Mouse (Mus musculus) embryonic facial prominence, embryonic 13.5 days (tissue): ENCODE results near the gene Camta1. TPM values are rescaled to one million over a fixed set of nuclear protein-coding genes. Genes with fewer than 3 reads are reported as not detected.

ENCODE experiments used
- ATAC-seq: fragments of 200-750 bp; cut with Nextera tagmentation; 2 replicates; pipeline ENCODE4 v1.8.0; 2017; ENCODE audit warnings: low read depth; ENCODE audit not compliant: insufficient number of reproducible peaks, insufficient read depth, low FRiP score, low TSS enrichment
- H3K27ac ChIP-seq: fragments of 300-500 bp; sonication (generic); 2 replicates; pipeline ENCODE4 v1.5.1; 2015; ENCODE audit warnings: moderate library complexity, mild to moderate bottlenecking, inconsistent platforms
- H3K27me3 ChIP-seq: fragments of 300-500 bp; sonication (generic); 2 replicates; pipeline ENCODE4 v1.6.1; 2015; ENCODE audit warnings: mild to moderate bottlenecking, inconsistent platforms
- H3K36me3 ChIP-seq: fragments of 300-500 bp; sonication (generic); 2 replicates; pipeline ENCODE4 v1.6.1; 2015; ENCODE audit warnings: mild to moderate bottlenecking, inconsistent platforms
- H3K4me1 ChIP-seq: fragments of 300-500 bp; sonication (generic); 2 replicates; pipeline ENCODE4 v1.6.1; 2015; ENCODE audit warnings: inconsistent platforms
- H3K4me2 ChIP-seq: fragments of 300-500 bp; sonication (generic); 2 replicates; pipeline ENCODE4 v1.6.1; 2015; ENCODE audit warnings: moderate library complexity, mild to moderate bottlenecking, inconsistent platforms
- H3K4me3 ChIP-seq: fragments of 300-500 bp; sonication (generic); 2 replicates; pipeline ENCODE4 v1.5.1; 2015; ENCODE audit warnings: mild to moderate bottlenecking, inconsistent platforms
- H3K9ac ChIP-seq: fragments of 300-500 bp; sonication (generic); 2 replicates; pipeline ENCODE4 v1.6.1; 2015; ENCODE audit warnings: mild to moderate bottlenecking, inconsistent platforms
- H3K9me3 ChIP-seq: fragments of 300-500 bp; sonication (generic); 2 replicates; pipeline ENCODE4 v1.6.1; 2016; ENCODE audit warnings: inconsistent platforms
- WGBS: fragments of 180-500 bp; shearing (Covaris S2); methylation state at CpG from one replicate; pipeline ENCODE4 v1.1.7; 2015; ENCODE audit warnings: mixed read lengths; 5-methylcytosine and 5-hydroxymethylcytosine counted together
- polyA plus RNA-seq: library from polyadenylated mRNA; unstranded; fragments of >200 nt; fragmentation: Nextera tagmentation; extraction: Ambion mirVana; gene quantifications from 2 replicates; pipeline ENCODE4 v1.2.1, GENCODE M21; 2015

The Camta1 gene
- polyA plus RNA-seq, 1 experiment from 2014 or later: 106 TPM

GRCm38 (mm10) chr4:151630231-151630630 is 231.4 kb downstream of the Camta1 start:
- no peaks in the 10 kb centered on the region for H3K36me3 ChIP-seq
- no peaks in the 10 kb centered on the region for H3K27me3 ChIP-seq
- no peak overlapping the region for H3K9ac ChIP-seq
- no peak for ATAC-seq
- H3K27ac ChIP-seq: no peak overlapping the region
- 40% methylated on average over 3 of the region's 3 CpGs for WGBS
- H3K9me3 ChIP-seq: no peaks in the 10 kb centered on the region
- no peak overlapping the region for H3K4me3 ChIP-seq
- peaks cover 7% of the 10 kb centered on the region; the same call in 1 of the 2 replicates for H3K4me1 ChIP-seq
- H3K4me2 ChIP-seq: no peak overlapping the region

- no peak for ATAC-seq
- H3K27me3 ChIP-seq: no peaks in the 10 kb centered on the region
- peaks cover 5% of the 10 kb centered on the region; the same call in 1 of the 2 replicates for H3K9me3 ChIP-seq
- H3K4me2 ChIP-seq: no peak overlapping the region
- H3K4me3 ChIP-seq: no peak overlapping the region
- peaks cover 16% of the 10 kb centered on the region for H3K4me1 ChIP-seq
- H3K9ac ChIP-seq: no peak overlapping the region
- no peaks in the 10 kb centered on the region for H3K36me3 ChIP-seq
- 69% methylated on average over 14 of the region's 14 CpGs for WGBS
- H3K27ac ChIP-seq: no peak overlapping the region
Observed at GRCm38 (mm10) chr4:151619541-151620016, 242.1 kb downstream of the Camta1 start.

- peaks cover 16% of the 10 kb centered on the region for H3K4me1 ChIP-seq
- H3K36me3 ChIP-seq: no peaks in the 10 kb centered on the region
- H3K9ac ChIP-seq: no peak overlapping the region
- peaks cover 5% of the 10 kb centered on the region; the same call in 1 of the 2 replicates for H3K9me3 ChIP-seq
- 36% methylated on average over 21 of the region's 21 CpGs for WGBS
- H3K4me3 ChIP-seq: no peak overlapping the region
- no peak overlapping the region for H3K4me2 ChIP-seq
- no peak overlapping the region for H3K27ac ChIP-seq
- no peaks in the 10 kb centered on the region for H3K27me3 ChIP-seq
- 0 out of 2 replicates have a peak, but pooled peaks have one; percentile 52 for ATAC-seq
Observed at GRCm38 (mm10) chr4:151618420-151619310, 243.0 kb downstream of the Camta1 start.

- Histone ChIP-seq H3K9me3 (no peaks in the 10 kb centered on the region; the same call in 1 of the 2 replicates), H3K4me2 (no peak overlapping the region), H3K4me1 (no peaks in the 10 kb centered on the region), H3K36me3 (no peaks in the 10 kb centered on the region), H3K9ac (no peak overlapping the region), H3K27ac (no peak overlapping the region), H3K4me3 (no peak overlapping the region), H3K27me3 (no peaks in the 10 kb centered on the region)
- 62% methylated on average over 6 of the region's 6 CpGs for WGBS
- ATAC-seq: no peak
Observed at GRCm38 (mm10) chr4:151611621-151612020, 250.1 kb downstream of the Camta1 start.

GRCm38 (mm10) chr4:151610266-151610665 is 251.4 kb downstream of the Camta1 start:
- WGBS: 12% methylated on average over 8 of the region's 8 CpGs
- Histone ChIP-seq H3K27ac (no peak overlapping the region), H3K36me3 (no peaks in the 10 kb centered on the region), H3K4me1 (no peaks in the 10 kb centered on the region), H3K4me2 (no peak overlapping the region), H3K27me3 (no peaks in the 10 kb centered on the region), H3K9ac (no peak overlapping the region), H3K9me3 (no peaks in the 10 kb centered on the region; the same call in 1 of the 2 replicates), H3K4me3 (no peak overlapping the region)
- no peak for ATAC-seq

GRCm38 (mm10) chr4:151604907-151605306 is 256.8 kb downstream of the Camta1 start:
- no peak for ATAC-seq
- H3K36me3 ChIP-seq: no peaks in the 10 kb centered on the region
- H3K27ac ChIP-seq: no peak overlapping the region
- no peaks in the 10 kb centered on the region for H3K27me3 ChIP-seq
- H3K4me1 ChIP-seq: no peaks in the 10 kb centered on the region
- no peak overlapping the region for H3K9ac ChIP-seq
- H3K4me3 ChIP-seq: no peak overlapping the region
- no peak overlapping the region for H3K4me2 ChIP-seq
- no peaks in the 10 kb centered on the region for H3K9me3 ChIP-seq
- WGBS: 34% methylated on average over 6 of the region's 6 CpGs

GRCm38 (mm10) chr4:151604481-151604880 is 257.2 kb downstream of the Camta1 start:
- Histone ChIP-seq H3K36me3 (no peaks in the 10 kb centered on the region), H3K4me3 (no peak overlapping the region), H3K4me1 (no peaks in the 10 kb centered on the region), H3K27me3 (no peaks in the 10 kb centered on the region), H3K9me3 (no peaks in the 10 kb centered on the region), H3K9ac (no peak overlapping the region), H3K4me2 (no peak overlapping the region), H3K27ac (no peak overlapping the region)
- peak; percentile 76 for ATAC-seq
- WGBS: 6% methylated on average over 16 of the region's 16 CpGs

GRCm38 (mm10) chr4:151603586-151603985 is 258.1 kb downstream of the Camta1 start:
- H3K9ac ChIP-seq: no peak overlapping the region

GRCm38 (mm10) chr4:151595116-151595515 is 266.6 kb downstream of the Camta1 start:
- WGBS: 55% methylated on average over 8 of the region's 8 CpGs
- H3K4me3 ChIP-seq: no peak overlapping the region
- H3K36me3 ChIP-seq: no peaks in the 10 kb centered on the region
- H3K27ac ChIP-seq: no peak overlapping the region
- H3K9me3 ChIP-seq: no peaks in the 10 kb centered on the region
- no peak overlapping the region for H3K4me2 ChIP-seq
- no peak for ATAC-seq
- no peaks in the 10 kb centered on the region for H3K27me3 ChIP-seq
- no peaks in the 10 kb centered on the region for H3K4me1 ChIP-seq
- no peak overlapping the region for H3K9ac ChIP-seq

More at GRCm38 (mm10) chr4:151603586-151603985, 258.1 kb downstream of the Camta1 start:
- Histone ChIP-seq H3K4me1 (no peaks in the 10 kb centered on the region), H3K4me2 (no peak overlapping the region), H3K4me3 (no peak overlapping the region), H3K27ac (no peak overlapping the region), H3K9me3 (no peaks in the 10 kb centered on the region), H3K27me3 (no peaks in the 10 kb centered on the region), H3K36me3 (no peaks in the 10 kb centered on the region)
- 84% methylated on average over 9 of the region's 9 CpGs for WGBS
- no peak for ATAC-seq

GRCm38 (mm10) chr4:151593042-151593441 is 268.6 kb downstream of the Camta1 start:
- Histone ChIP-seq H3K36me3 (no peaks in the 10 kb centered on the region), H3K27me3 (no peaks in the 10 kb centered on the region), H3K27ac (no peak overlapping the region), H3K9me3 (no peaks in the 10 kb centered on the region), H3K4me1 (no peaks in the 10 kb centered on the region), H3K9ac (no peak overlapping the region), H3K4me3 (no peak overlapping the region), H3K4me2 (no peak overlapping the region)
- ATAC-seq: no peak
- WGBS: 68% methylated on average over 7 of the region's 7 CpGs

GRCm38 (mm10) chr4:151586074-151586473 is 275.6 kb downstream of the Camta1 start:
- H3K4me2 ChIP-seq: no peak overlapping the region
- WGBS: 56% methylated on average over 9 of the region's 9 CpGs
- no peak for ATAC-seq
- H3K9me3 ChIP-seq: no peaks in the 10 kb centered on the region
- no peaks in the 10 kb centered on the region for H3K27me3 ChIP-seq
- no peak overlapping the region for H3K27ac ChIP-seq
- no peak overlapping the region for H3K9ac ChIP-seq
- no peaks in the 10 kb centered on the region for H3K4me1 ChIP-seq
- H3K4me3 ChIP-seq: no peak overlapping the region
- H3K36me3 ChIP-seq: no peaks in the 10 kb centered on the region

- Histone ChIP-seq H3K4me3 (no peak overlapping the region), H3K9me3 (no peaks in the 10 kb centered on the region), H3K27ac (no peak overlapping the region), H3K4me2 (no peak overlapping the region), H3K4me1 (peaks cover 3% of the 10 kb centered on the region; the same call in 1 of the 2 replicates), H3K9ac (no peak overlapping the region), H3K36me3 (no peaks in the 10 kb centered on the region), H3K27me3 (no peaks in the 10 kb centered on the region)
- ATAC-seq: no peak
- 74% methylated on average over 3 of the region's 3 CpGs for WGBS
Observed at GRCm38 (mm10) chr4:151577961-151578360, 283.7 kb downstream of the Camta1 start.
